Mouse (Mus musculus) lung, embryonic 16.5 days (tissue): ENCODE data around the gene Hist1h4f. TPM values are rescaled to one million over a fixed set of nuclear protein-coding genes. Genes with fewer than 3 reads are reported as not detected.

Experiments used
- ATAC-seq: fragments of 200-750 bp; cut with Nextera tagmentation; 2 replicates; pipeline ENCODE4 v1.8.0; 2017; ENCODE audit warnings: low read depth, mild to moderate bottlenecking, moderate library complexity
- H3K27ac ChIP-seq: fragments of 300-500 bp; sonication (generic); 2 replicates; pipeline ENCODE4 v1.5.1; 2014; ENCODE audit warnings: mild to moderate bottlenecking, control low read depth, low read length
- H3K27me3 ChIP-seq: fragments of 300-500 bp; sonication (generic); 2 replicates; pipeline ENCODE4 v1.6.1; 2014; ENCODE audit warnings: low read depth, low read length, mixed read lengths; ENCODE audit not compliant: control insufficient read depth, insufficient read depth
- H3K36me3 ChIP-seq: fragments of 300-500 bp; sonication (generic); 2 replicates; pipeline ENCODE4 v1.6.1; 2014; ENCODE audit warnings: low read length; ENCODE audit not compliant: control insufficient read depth, insufficient read depth
- H3K4me1 ChIP-seq: fragments of 300-500 bp; sonication (generic); replicated peaks from 2 replicates; pipeline ENCODE4 v1.6.1; 2014; ENCODE audit warnings: low read length, mixed read lengths; ENCODE audit not compliant: control insufficient read depth, insufficient read depth
- H3K4me2 ChIP-seq: fragments of 300-500 bp; sonication (generic); 2 replicates; pipeline ENCODE4 v1.6.1; 2014; ENCODE audit warnings: low read depth, low read length, control low read depth
- H3K4me3 ChIP-seq: fragments of 300-500 bp; sonication (generic); 2 replicates; pipeline ENCODE4 v1.5.1; 2014; ENCODE audit warnings: mild to moderate bottlenecking, low read length, control low read depth
- H3K9ac ChIP-seq: fragments of 300-500 bp; sonication (generic); 2 replicates; pipeline ENCODE4 v1.6.1; 2014; ENCODE audit warnings: low read length, control low read depth
- H3K9me3 ChIP-seq: fragments of 300-500 bp; sonication (generic); 2 replicates; pipeline ENCODE4 v1.6.1; 2016; ENCODE audit warnings: low read length; ENCODE audit not compliant: control insufficient read depth
- WGBS: fragments of 180-500 bp; shearing (Covaris S2); extraction: QIAGEN DNeasy Blood & Tissue Kit; methylation state at CpG from one replicate; pipeline ENCODE4 v1.1.7; 2014; 5-methylcytosine and 5-hydroxymethylcytosine counted together
- polyA plus RNA-seq: library from polyadenylated mRNA; unstranded; fragments of >200 nt; fragmentation: Nextera tagmentation; extraction: Ambion mirVana; gene quantifications from 2 replicates; pipeline ENCODE4 v1.2.1, GENCODE M21; 2015

The Hist1h4f gene
- polyA plus RNA-seq, 1 experiment from 2014 or later = 0.78 TPM

DNA sequence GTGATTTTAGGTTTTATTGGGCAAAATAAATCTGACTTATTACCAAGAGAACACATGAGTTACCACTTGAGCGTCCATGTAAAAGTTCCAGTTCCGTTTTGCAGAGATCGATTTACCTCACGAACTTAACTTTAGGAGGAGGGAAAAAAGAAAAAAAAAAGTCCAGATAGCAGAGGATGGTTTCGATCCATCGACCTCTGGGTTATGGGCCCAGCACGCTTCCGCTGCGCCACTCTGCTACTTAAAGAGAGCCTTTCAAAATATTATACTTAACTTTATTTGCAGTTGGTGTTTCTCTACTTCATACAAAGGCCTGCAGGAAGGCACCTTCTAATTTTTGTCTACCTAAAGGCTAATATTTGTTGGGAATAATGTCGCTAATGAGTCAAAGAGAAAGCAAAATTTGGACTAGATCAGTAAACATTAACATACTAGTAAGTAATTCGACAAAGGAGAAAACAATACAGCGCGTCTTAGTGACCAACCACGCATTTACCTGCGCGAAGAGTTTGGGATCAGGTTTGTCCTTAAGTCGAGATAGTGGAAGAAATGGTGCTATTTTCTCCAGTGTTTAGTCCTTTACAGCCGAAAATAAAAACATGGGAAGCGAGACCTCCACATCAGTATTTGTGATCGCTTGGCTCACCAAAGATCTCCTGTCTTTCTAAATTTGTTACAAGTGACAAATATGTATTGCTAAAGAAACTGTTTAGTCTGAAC, 21.1 kb downstream of the Hist1h4f start:
- peak overlapping the region; percentile 52 for H3K4me3 ChIP-seq
- peak overlapping the region; percentile 73 for H3K9ac ChIP-seq
- H3K4me2 ChIP-seq = peak overlapping the region; percentile 58
- no peaks in the 10 kb centered on the region for H3K9me3 ChIP-seq
- H3K4me1 ChIP-seq = peaks cover 18% of the 10 kb centered on the region
- no peaks in the 10 kb centered on the region for H3K36me3 ChIP-seq
- 0 out of 2 replicates have a peak, but pooled peaks have one; percentile 17 for ATAC-seq
- H3K27ac ChIP-seq = peak overlapping the region; percentile 97
- WGBS = under 1% methylated on average over 20 of the region's 20 CpGs
- H3K27me3 ChIP-seq = no peaks in the 10 kb centered on the region

DNA sequence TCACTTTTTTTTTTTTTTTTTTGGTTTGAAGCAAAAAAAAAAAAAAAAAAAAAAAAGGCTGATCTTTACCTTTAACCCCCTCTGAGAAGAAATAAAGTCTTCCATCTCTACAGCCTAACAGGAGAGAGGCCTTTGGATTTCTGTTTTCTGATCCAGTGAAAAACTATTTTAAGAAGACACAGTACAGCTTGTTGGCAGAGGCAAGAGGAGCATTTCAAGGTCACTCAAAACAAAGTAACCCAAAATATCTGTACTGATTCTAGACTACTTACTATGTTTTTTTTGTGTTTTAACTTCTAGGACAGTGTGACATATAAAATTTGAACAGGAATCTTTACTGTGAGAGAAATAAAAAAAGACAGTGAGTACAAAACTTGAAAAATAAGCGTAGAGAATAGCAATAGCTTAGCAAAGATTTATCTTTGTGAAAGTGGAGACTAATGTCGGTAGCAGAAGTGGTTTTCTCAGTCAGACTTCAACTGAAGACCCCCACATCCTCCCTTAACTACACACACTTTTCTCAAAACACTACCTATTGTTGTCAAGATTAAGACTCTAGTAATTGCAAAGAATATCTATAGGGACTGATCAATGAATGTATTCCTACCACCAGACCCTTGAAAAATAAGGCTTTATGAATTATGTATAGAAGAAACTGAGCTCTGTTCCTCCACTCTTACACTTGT, 21.8 kb downstream of the Hist1h4f start:
- Histone ChIP-seq H3K27me3 (no peaks in the 10 kb centered on the region), H3K4me1 (peaks cover 18% of the 10 kb centered on the region), H3K36me3 (no peaks in the 10 kb centered on the region), H3K9me3 (no peaks in the 10 kb centered on the region), H3K4me2 (peak overlapping the region; percentile 58), H3K9ac (peak overlapping the region; percentile 73), H3K27ac (peak overlapping the region; percentile 97; the same call in 1 of the 2 replicates), H3K4me3 (peak overlapping the region; percentile 52)
- ATAC-seq = no peak
- WGBS = 15% methylated on average over 2 of the region's 2 CpGs

DNA sequence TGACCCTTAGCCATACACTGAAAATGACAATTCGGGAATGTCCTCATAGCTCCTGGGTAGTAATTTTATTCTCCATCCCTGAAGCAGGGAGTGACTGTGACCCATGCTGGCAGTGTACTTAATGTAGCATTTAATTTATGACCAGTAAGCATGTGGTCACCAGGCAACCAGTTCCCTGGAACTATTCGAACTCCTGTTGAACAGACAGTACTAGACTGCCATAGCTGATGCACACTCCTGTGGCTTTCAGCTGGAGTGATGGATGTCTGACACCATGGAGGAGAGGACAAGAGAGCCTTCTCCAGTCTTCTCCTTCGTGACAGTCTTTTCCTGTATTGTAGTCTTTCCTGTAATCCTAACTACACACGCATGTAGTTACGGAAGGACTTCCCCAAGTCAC, 22.4 kb downstream of the Hist1h4f start:
- no peak overlapping the region for H3K9ac ChIP-seq
- peaks cover 18% of the 10 kb centered on the region for H3K4me1 ChIP-seq
- 70% methylated on average over 5 of the region's 5 CpGs for WGBS
- no peak overlapping the region for H3K27ac ChIP-seq
- ATAC-seq = no peak
- H3K27me3 ChIP-seq = no peaks in the 10 kb centered on the region
- no peak overlapping the region for H3K4me2 ChIP-seq
- H3K9me3 ChIP-seq = no peaks in the 10 kb centered on the region
- no peak overlapping the region for H3K4me3 ChIP-seq
- H3K36me3 ChIP-seq = no peaks in the 10 kb centered on the region

DNA sequence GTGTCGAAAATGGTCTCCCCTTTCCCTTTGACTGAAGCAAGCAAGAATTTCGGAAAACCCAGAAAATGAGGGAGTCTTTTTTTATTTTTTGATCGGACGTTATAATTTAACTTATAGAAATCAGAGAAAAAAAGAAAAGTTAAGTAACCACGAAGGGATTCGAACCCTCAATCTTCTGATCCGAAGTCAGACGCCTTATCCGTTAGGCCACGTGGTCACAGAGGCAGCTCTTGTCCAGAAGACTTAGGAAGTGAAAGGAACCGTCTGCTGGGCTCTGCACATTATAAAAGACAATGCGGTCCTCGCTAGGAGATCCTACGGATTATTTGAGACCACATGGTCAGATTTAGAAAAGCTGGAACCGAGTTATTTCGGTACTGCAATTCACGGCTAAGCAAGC, 25.1 kb downstream of the Hist1h4f start:
- Histone ChIP-seq H3K4me1 (peaks cover 12% of the 10 kb centered on the region; the same call in 1 of the 2 replicates), H3K27me3 (no peaks in the 10 kb centered on the region), H3K36me3 (no peaks in the 10 kb centered on the region), H3K4me2 (peak overlapping the region; percentile 62), H3K27ac (peak overlapping the region; percentile 57; the same call in 1 of the 2 replicates), H3K4me3 (peak overlapping the region; percentile 52), H3K9ac (peak overlapping the region; percentile 64), H3K9me3 (no peaks in the 10 kb centered on the region)
- WGBS = under 1% methylated on average over 17 of the region's 17 CpGs
- ATAC-seq = peak; percentile 42; the same call in 1 of the 2 replicates

DNA sequence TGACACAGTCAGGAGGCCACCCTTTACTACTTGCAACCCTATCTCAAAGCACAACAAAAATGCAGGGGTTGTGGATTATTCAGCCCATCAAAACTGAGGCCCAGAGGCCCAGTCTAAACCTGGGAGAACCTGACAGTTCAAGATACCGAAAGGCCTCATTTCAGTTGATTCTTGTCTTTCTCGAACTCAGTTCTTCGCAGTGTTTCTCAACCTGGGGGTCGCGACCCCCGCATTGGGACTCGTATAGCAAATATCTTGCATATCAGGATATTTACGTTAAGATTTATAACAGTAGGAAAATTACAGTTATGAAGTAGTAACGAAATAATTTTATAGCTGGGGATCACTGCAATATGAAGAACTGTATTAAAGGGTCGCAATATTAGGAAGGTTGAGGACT, 25.5 kb downstream of the Hist1h4f start:
- no peaks in the 10 kb centered on the region for H3K36me3 ChIP-seq
- H3K27me3 ChIP-seq = no peaks in the 10 kb centered on the region
- WGBS = under 1% methylated on average over 10 of the region's 10 CpGs
- H3K4me3 ChIP-seq = peak overlapping the region; percentile 52
- H3K9ac ChIP-seq = peak overlapping the region; percentile 21
- ATAC-seq = no peak
- H3K27ac ChIP-seq = no peak overlapping the region
- H3K4me2 ChIP-seq = peak overlapping the region; percentile 62
- peaks cover 12% of the 10 kb centered on the region; the same call in 1 of the 2 replicates for H3K4me1 ChIP-seq
- H3K9me3 ChIP-seq = no peaks in the 10 kb centered on the region

DNA sequence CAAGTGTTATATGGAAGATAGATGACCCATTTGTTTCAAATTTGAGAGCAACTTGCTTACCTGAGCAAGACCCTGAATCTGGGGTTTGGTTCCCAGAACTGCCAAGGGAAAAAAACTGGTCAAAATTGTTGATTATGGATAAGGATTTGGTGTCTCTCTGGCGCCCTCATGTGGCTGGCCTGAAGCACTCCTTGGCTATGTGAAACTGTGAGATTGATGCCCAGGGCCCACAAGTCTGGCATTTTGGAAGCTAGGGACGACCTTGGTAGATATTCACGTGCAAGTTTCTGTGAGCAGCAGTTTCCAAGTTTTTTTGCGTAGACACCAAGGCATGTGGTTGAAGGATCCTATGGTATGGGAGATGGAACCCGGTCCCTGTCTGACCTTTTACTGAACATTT, 26.8 kb downstream of the Hist1h4f start:
- Histone ChIP-seq H3K4me3 (no peak overlapping the region), H3K4me1 (peaks cover 12% of the 10 kb centered on the region; the same call in 1 of the 2 replicates), H3K27ac (no peak overlapping the region), H3K9ac (no peak overlapping the region), H3K4me2 (no peak overlapping the region), H3K36me3 (no peaks in the 10 kb centered on the region), H3K9me3 (no peaks in the 10 kb centered on the region), H3K27me3 (no peaks in the 10 kb centered on the region)
- peak; percentile 21; the same call in 1 of the 2 replicates for ATAC-seq
- 6% methylated on average over 5 of the region's 5 CpGs for WGBS

DNA sequence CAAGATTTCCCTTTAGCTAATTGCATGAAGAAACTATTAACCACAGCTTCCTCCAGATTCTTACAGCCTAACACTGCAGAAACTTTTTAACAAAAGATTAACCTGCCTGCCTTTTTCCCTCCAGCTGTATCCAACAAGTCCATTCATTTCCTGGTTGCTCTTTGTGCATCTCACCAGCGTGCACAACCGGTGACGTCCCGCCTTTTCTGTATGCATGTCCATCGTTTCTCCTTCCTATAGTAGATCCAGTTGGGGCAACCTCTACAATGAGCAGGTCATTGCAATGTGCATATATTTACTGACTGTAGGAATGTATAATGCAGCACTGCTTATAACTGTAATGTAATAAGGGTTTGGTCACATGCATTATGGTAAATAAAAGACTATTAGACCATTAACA, 27.5 kb downstream of the Hist1h4f start:
- WGBS = 41% methylated on average over 5 of the region's 5 CpGs
- Histone ChIP-seq H3K9ac (no peak overlapping the region), H3K9me3 (no peaks in the 10 kb centered on the region)

DNA sequence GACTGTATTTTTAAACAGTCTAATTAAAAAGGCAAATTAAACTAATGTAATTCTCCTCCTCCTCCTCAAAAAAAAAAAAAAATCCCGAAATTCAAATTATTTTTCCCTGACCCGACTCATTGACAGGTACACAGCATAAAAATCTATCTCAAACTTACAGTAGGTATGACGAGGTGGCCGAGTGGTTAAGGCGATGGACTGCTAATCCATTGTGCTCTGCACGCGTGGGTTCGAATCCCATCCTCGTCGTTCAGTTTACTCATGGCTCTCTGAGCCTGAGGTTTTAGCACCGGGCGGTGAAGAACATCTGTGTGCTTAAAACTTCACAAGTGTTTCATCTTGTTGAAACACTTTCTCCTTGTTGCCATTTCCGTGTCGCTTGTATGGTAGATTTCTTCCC, 29.7 kb downstream of the Hist1h4f start:
- ATAC-seq = no peak
- no peaks in the 10 kb centered on the region for H3K9me3 ChIP-seq
- H3K4me2 ChIP-seq = peak overlapping the region; percentile 32
- no peaks in the 10 kb centered on the region for H3K27me3 ChIP-seq
- WGBS = 1% methylated on average over 14 of the region's 14 CpGs
- no peaks in the 10 kb centered on the region for H3K36me3 ChIP-seq
- H3K4me3 ChIP-seq = no peak overlapping the region
- no peak overlapping the region for H3K27ac ChIP-seq
- H3K9ac ChIP-seq = no peak overlapping the region
- H3K4me1 ChIP-seq = 0 out of 2 replicates have a peak, but pooled peaks cover 4% of the 10 kb centered on the region

More for the DNA sequence above, 27.5 kb downstream of the Hist1h4f start:
- no peak overlapping the region for H3K4me3 ChIP-seq
- H3K4me2 ChIP-seq = no peak overlapping the region
- no peaks in the 10 kb centered on the region for H3K27me3 ChIP-seq
- no peaks in the 10 kb centered on the region for H3K36me3 ChIP-seq
- H3K4me1 ChIP-seq = peaks cover 9% of the 10 kb centered on the region; the same call in 1 of the 2 replicates
- H3K27ac ChIP-seq = no peak overlapping the region
- no peak for ATAC-seq

DNA sequence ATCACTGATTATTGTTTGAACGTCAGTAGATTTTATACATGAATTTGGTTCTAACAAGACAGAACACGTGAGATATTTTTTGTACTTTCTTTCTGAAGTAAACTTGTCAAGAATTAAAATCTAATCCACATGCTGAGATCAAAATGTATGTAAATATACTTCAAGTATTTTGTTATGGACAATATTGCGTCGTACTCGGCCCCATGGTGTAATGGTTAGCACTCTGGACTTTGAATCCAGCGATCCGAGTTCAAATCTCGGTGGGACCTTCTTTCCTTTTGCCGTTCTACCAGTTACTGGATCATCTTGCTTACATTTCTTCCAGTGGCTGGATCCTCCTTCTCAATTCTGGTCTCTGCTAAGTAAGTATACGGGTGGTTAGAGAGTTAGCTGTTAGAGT, 32.0 kb downstream of the Hist1h4f start:
- WGBS = under 1% methylated on average over 10 of the region's 10 CpGs
- H3K9ac ChIP-seq = peak overlapping the region; percentile 49
- peaks cover 4% of the 10 kb centered on the region for H3K4me1 ChIP-seq
- H3K4me2 ChIP-seq = peak overlapping the region; percentile 73
- H3K36me3 ChIP-seq = no peaks in the 10 kb centered on the region
- peak overlapping the region; percentile 52 for H3K4me3 ChIP-seq
- H3K9me3 ChIP-seq = no peaks in the 10 kb centered on the region
- peak overlapping the region; percentile 69 for H3K27ac ChIP-seq
- ATAC-seq = peak; percentile 57
- no peaks in the 10 kb centered on the region for H3K27me3 ChIP-seq
